Mouse (Mus musculus) intestine, postnatal 0 days (tissue): ENCODE data around the gene Dnajc22. TPM values are rescaled to one million over a fixed set of nuclear protein-coding genes. Genes with fewer than 3 reads are reported as not detected.

Experiments used
- ATAC-seq: fragments of 200-750 bp; cut with Nextera tagmentation; 2 replicates; pipeline ENCODE4 v1.8.0; 2017; ENCODE audit warnings: mild to moderate bottlenecking, moderate TSS enrichment, moderate library complexity
- H3K27ac ChIP-seq: fragments of 300-500 bp; sonication (generic); 2 replicates; pipeline ENCODE4 v1.5.1; 2014; ENCODE audit warnings: mild to moderate bottlenecking, low read depth, low read length, moderate library complexity
- H3K27me3 ChIP-seq: fragments of 300-500 bp; sonication (generic); replicated peaks from 2 replicates; pipeline ENCODE4 v1.6.1; 2014; ENCODE audit warnings: low read length, mixed read lengths; ENCODE audit not compliant: control insufficient read depth, insufficient read depth
- H3K36me3 ChIP-seq: fragments of 300-500 bp; sonication (generic); 2 replicates; pipeline ENCODE4 v1.6.1; 2014; ENCODE audit warnings: mild to moderate bottlenecking, moderate library complexity; ENCODE audit not compliant: control insufficient read depth, insufficient read depth
- H3K4me1 ChIP-seq: fragments of 300-500 bp; sonication (generic); replicated peaks from 2 replicates; pipeline ENCODE4 v1.6.1; 2014; ENCODE audit warnings: antibody characterized with exemption, low read length, mixed read lengths; ENCODE audit not compliant: control insufficient read depth, insufficient read depth
- H3K4me2 ChIP-seq: fragments of 300-500 bp; sonication (generic); replicated peaks from 2 replicates; pipeline ENCODE4 v1.6.1; 2014; ENCODE audit warnings: low read depth, mild to moderate bottlenecking, moderate library complexity
- H3K4me3 ChIP-seq: fragments of 300-500 bp; sonication (generic); 2 replicates; pipeline ENCODE4 v1.5.1; 2014; ENCODE audit warnings: low read depth, low read length
- H3K9ac ChIP-seq: fragments of 300-500 bp; sonication (generic); 2 replicates; pipeline ENCODE4 v1.6.1; 2014; ENCODE audit warnings: mild to moderate bottlenecking, low read depth, low read length
- H3K9me3 ChIP-seq: fragments of 300-500 bp; sonication (generic); 2 replicates; pipeline ENCODE4 v1.6.1; 2016; ENCODE audit warnings: mixed run types; ENCODE audit not compliant: control insufficient read depth
- CTCF ChIP-seq: sonication (generic); IDR thresholded peaks from 2 replicates; pipeline ENCODE4 v1.5.1; 2016; ENCODE audit warnings: low read depth, mild to moderate bottlenecking, control low read depth, antibody characterized with exemption, moderate library complexity
- WGBS: fragments of 180-500 bp; shearing (Covaris S2); extraction: QIAGEN DNeasy Blood & Tissue Kit; methylation state at CpG from one replicate; pipeline ENCODE4 v1.1.7; 2014; 5-methylcytosine and 5-hydroxymethylcytosine counted together
- polyA plus RNA-seq: library from polyadenylated mRNA; unstranded; fragments of >200 nt; fragmentation: Nextera tagmentation; extraction: Ambion mirVana; gene quantifications from 2 replicates; pipeline ENCODE4 v1.2.1, GENCODE M21; 2015

Gene Dnajc22
- polyA plus RNA-seq, 1 experiment from 2014 or later, result 55.7 TPM

DNA sequence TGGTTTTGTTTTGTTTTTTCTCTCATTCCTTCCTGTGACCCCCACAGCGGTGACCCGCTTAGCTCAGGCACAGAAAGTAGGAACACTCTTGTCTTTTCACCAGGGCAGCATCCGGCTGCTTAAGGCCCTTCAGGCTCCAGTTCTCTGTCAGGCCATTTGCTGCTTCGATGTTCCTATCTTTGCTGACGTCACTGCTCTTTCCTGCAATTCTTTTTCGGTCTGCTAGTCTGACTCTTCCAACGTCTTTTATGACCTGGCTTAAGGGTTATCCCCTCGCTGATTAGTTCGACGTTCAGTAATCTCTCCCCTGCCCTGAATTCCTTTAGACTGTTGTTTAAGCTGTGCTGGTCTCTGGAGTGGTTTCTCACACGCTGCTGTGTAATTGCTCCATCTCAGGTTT lies 23.6 kb downstream of the Dnajc22 start:
- no peak overlapping the region for H3K9ac ChIP-seq
- H3K9me3 ChIP-seq, result no peaks in the 10 kb centered on the region
- TF ChIP-seq CTCF, result no peak
- no peak overlapping the region for H3K27ac ChIP-seq
- no peak overlapping the region for H3K4me3 ChIP-seq
- H3K36me3 ChIP-seq, result no peaks in the 10 kb centered on the region
- H3K4me2 ChIP-seq, result peak overlapping the region; percentile 21
- WGBS, result 30% methylated on average over 11 of the region's 11 CpGs
- H3K27me3 ChIP-seq, result no peaks in the 10 kb centered on the region
- no peaks in the 10 kb centered on the region for H3K4me1 ChIP-seq
- no peak for ATAC-seq

DNA sequence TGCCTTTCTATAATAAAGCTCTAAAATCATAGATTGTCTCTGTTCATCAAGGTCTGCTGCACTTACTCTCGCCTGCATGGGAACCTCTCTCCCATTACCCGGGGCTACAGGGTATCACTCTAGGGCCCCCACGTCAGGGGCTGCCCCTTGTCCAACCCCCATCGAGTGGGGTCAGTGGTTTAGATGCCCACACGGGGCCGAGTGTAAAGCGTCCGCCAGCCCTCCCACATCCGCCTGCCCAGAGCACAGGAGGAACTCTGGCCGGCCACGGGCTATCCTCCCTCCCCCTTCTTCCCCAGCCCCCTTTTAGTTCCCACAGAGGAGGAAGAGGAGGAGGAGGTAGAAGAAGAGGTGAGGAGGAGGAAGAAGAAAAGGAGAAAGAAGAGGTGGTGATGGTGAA lies 27.8 kb downstream of the Dnajc22 start:
- H3K9me3 ChIP-seq, result no peaks in the 10 kb centered on the region
- ATAC-seq, result no peak
- H3K9ac ChIP-seq, result no peak overlapping the region
- no peaks in the 10 kb centered on the region for H3K4me1 ChIP-seq
- WGBS, result 20% methylated on average over 11 of the region's 11 CpGs
- H3K36me3 ChIP-seq, result no peaks in the 10 kb centered on the region
- no peak overlapping the region for H3K27ac ChIP-seq
- no peak overlapping the region for H3K4me3 ChIP-seq
- H3K4me2 ChIP-seq, result no peak overlapping the region
- H3K27me3 ChIP-seq, result no peaks in the 10 kb centered on the region
- TF ChIP-seq CTCF, result no peak

GRCm38 (mm10) chr15:99122642-99123041 lies 29.7 kb downstream of the Dnajc22 start:
- no peaks in the 10 kb centered on the region for H3K9me3 ChIP-seq
- no peak overlapping the region for H3K4me3 ChIP-seq
- WGBS, result 61% methylated on average over 2 of the region's 2 CpGs
- no peaks in the 10 kb centered on the region for H3K27me3 ChIP-seq
- ATAC-seq, result no peak
- TF ChIP-seq CTCF, result no peak
- no peak overlapping the region for H3K9ac ChIP-seq
- no peak overlapping the region for H3K27ac ChIP-seq
- H3K4me2 ChIP-seq, result no peak overlapping the region
- H3K36me3 ChIP-seq, result no peaks in the 10 kb centered on the region
- H3K4me1 ChIP-seq, result no peaks in the 10 kb centered on the region

- WGBS, result under 1% methylated on average over 12 of the region's 12 CpGs
- Histone ChIP-seq H3K27me3 (no peaks in the 10 kb centered on the region), H3K27ac (peak within 1 kb of the TSS; percentile 91), H3K4me3 (peak within 1 kb of the TSS; percentile 89), H3K9ac (peak within 1 kb of the TSS; percentile 93), H3K36me3 (no peaks in the 10 kb centered on the region), H3K4me2 (peak within 1 kb of the TSS; percentile 90), H3K4me1 (no peaks in the 10 kb centered on the region), H3K9me3 (no peaks in the 10 kb centered on the region)
- ATAC-seq, result no peak
- no peak for TF ChIP-seq CTCF
Observed at GRCm38 (mm10) chr15:99125711-99126080, 32.7 kb downstream of the Dnajc22 start, which contains the start of gene Spats2. Spats2 (plus strand) TSS chr15:99125916.

GRCm38 (mm10) chr15:99126081-99126815 lies 33.3 kb downstream of the Dnajc22 start:
- Histone ChIP-seq H3K9me3 (no peaks in the 10 kb centered on the region), H3K36me3 (no peaks in the 10 kb centered on the region), H3K4me2 (peak overlapping the region; percentile 90), H3K4me1 (no peaks in the 10 kb centered on the region), H3K27ac (peak overlapping the region; percentile 91), H3K4me3 (peak overlapping the region; percentile 89), H3K9ac (peak overlapping the region; percentile 93), H3K27me3 (no peaks in the 10 kb centered on the region)
- under 1% methylated on average over 114 of the region's 115 CpGs for WGBS
- TF ChIP-seq CTCF, result no peak
- peak; percentile 73 for ATAC-seq

- Histone ChIP-seq H3K4me3 (peak overlapping the region; percentile 89), H3K4me2 (peak overlapping the region; percentile 90), H3K36me3 (no peaks in the 10 kb centered on the region), H3K9me3 (no peaks in the 10 kb centered on the region), H3K27me3 (no peaks in the 10 kb centered on the region), H3K4me1 (no peaks in the 10 kb centered on the region), H3K27ac (peak overlapping the region; percentile 91), H3K9ac (peak overlapping the region; percentile 93)
- under 1% methylated on average over 33 of the region's 35 CpGs for WGBS
- ATAC-seq, result no peak
- no peak for TF ChIP-seq CTCF
Observed at GRCm38 (mm10) chr15:99126816-99127365, 33.9 kb downstream of the Dnajc22 start.
